ENCODE assay signal across 9 mouse cellular contexts in genomic region chr11:33680151-33680550, GRCm38 (mm10).
DNase-seq lines count a peak whose midpoint lies in the region; ATAC-seq and TF ChIP-seq lines count a peak whose summit lies in the region.
"Had no signal": no experiment of that assay in that cellular context is flagged by ENCODE, and none has a peak within 500 bp of the region (broad histone marks: within the 10 kb centered on the region; RNA-seq: fewer than 3 reads in every experiment).

No protein-coding gene starts in this region.

- H3K4me2 ChIP-seq in embryonic facial prominence, embryonic 11.5 days (ENCODE audit: low read depth, low read length) = no peak overlapping the region
- peak overlapping the region; percentile 38 for H3K4me2 ChIP-seq in hindbrain, embryonic 14.5 days (replicated peaks)
- 0 out of 2 replicates have a peak overlapping the region, but pooled peaks have one; percentile 4 for H3K4me2 ChIP-seq in lung, embryonic 15.5 days
- H3K4me2 ChIP-seq in stomach, embryonic 15.5 days = peak overlapping the region; percentile 40
- H3K4me2 ChIP-seq: liver, embryonic 15.5 days had no signal

- no peaks in the 10 kb centered on the region for H3K36me3 ChIP-seq in ES-E14 (ENCODE audit: control insufficient read depth, insufficient read depth, low read length, poor library complexity, severe bottlenecking)
- H3K36me3 ChIP-seq in embryonic facial prominence, embryonic 11.5 days (replicated peaks; ENCODE audit: control insufficient read depth, insufficient read depth, low read depth, low read length) = no peaks in the 10 kb centered on the region
- no peaks in the 10 kb centered on the region for H3K36me3 ChIP-seq in hindbrain, embryonic 14.5 days (replicated peaks; ENCODE audit: control insufficient read depth, insufficient read depth)
- no peaks in the 10 kb centered on the region for H3K36me3 ChIP-seq in lung, embryonic 15.5 days
- H3K36me3 ChIP-seq in stomach, embryonic 15.5 days = no peaks in the 10 kb centered on the region
- H3K36me3 ChIP-seq: liver, embryonic 15.5 days had no signal

- ATAC-seq in CD4-positive, CD25-positive, alpha-beta regulatory T cell, adult 4 months = no peak
- no peak for ATAC-seq in embryonic facial prominence, embryonic 11.5 days (replicated peaks; ENCODE audit: insufficient number of reproducible peaks, low FRiP score, low TSS enrichment, low read depth)
- ATAC-seq in hindbrain, embryonic 14.5 days (ENCODE audit: low FRiP score) = no peak
- ATAC-seq in lung, embryonic 15.5 days (ENCODE audit: borderline replicate concordance, extremely low read depth, low FRiP score, low TSS enrichment) = no peak
- ATAC-seq in stomach, embryonic 15.5 days (ENCODE audit: insufficient read depth, low FRiP score, low read depth) = no peak

- no peaks in the 10 kb centered on the region for H3K9me3 ChIP-seq in ES-E14 (ENCODE audit: control insufficient read depth, insufficient read depth, low read depth, low read length)
- H3K9me3 ChIP-seq in embryonic facial prominence, embryonic 11.5 days (replicated peaks; ENCODE audit: control insufficient read depth, low read length) = no peaks in the 10 kb centered on the region
- no peaks in the 10 kb centered on the region for H3K9me3 ChIP-seq in hindbrain, embryonic 14.5 days (ENCODE audit: control insufficient read depth, low read length)
- H3K9me3 ChIP-seq in lung, embryonic 15.5 days = no peaks in the 10 kb centered on the region
- H3K9me3 ChIP-seq in stomach, embryonic 15.5 days = no peaks in the 10 kb centered on the region
- H3K9me3 ChIP-seq: liver, embryonic 15.5 days had no signal

- WGBS in embryonic facial prominence, embryonic 11.5 days = 1% methylated on average over 15 of the region's 15 CpGs
- 2% methylated on average over 15 of the region's 15 CpGs for WGBS in hindbrain, embryonic 14.5 days
- under 1% methylated on average over 15 of the region's 15 CpGs for WGBS in lung, embryonic 15.5 days
- 3% methylated on average over 15 of the region's 15 CpGs for WGBS in stomach, embryonic 15.5 days

- in situ Hi-C loops in ES-E14 (cut with MboI; ENCODE audit: low sequenced_read_pairs in 2 of 2, unreplicated experiment in 2 of 2) = no loop called here

- H3K4me1 ChIP-seq in ES-E14 (ENCODE audit: control insufficient read depth in 2 of 2, insufficient read depth in 2 of 2, low read length in 2 of 2, poor library complexity in 1 of 2) = no peaks in the 10 kb centered on the region; a peak in 1 of 4 replicates
- H3K4me1 ChIP-seq in embryonic facial prominence, embryonic 11.5 days (ENCODE audit: control insufficient read depth, insufficient read depth, low read length) = no peaks in the 10 kb centered on the region
- H3K4me1 ChIP-seq in hindbrain, embryonic 14.5 days (replicated peaks; ENCODE audit: control insufficient read depth, insufficient read depth, low read length) = peaks cover 4% of the 10 kb centered on the region; the same call in 1 of the 2 replicates
- no peaks in the 10 kb centered on the region for H3K4me1 ChIP-seq in lung, embryonic 15.5 days
- H3K4me1 ChIP-seq in stomach, embryonic 15.5 days = no peaks in the 10 kb centered on the region
- H3K4me1 ChIP-seq: liver, embryonic 15.5 days had no signal

- DNase-seq in CD4-positive, CD25-positive, alpha-beta regulatory T cell, adult 2 months (ENCODE audit: low read depth, low spot score) = peak; percentile 9
- peak; percentile 69 for DNase-seq in ES-E14 (ENCODE audit: low read depth, low spot score)
- peak; percentile 87 for DNase-seq in embryonic facial prominence, embryonic 11.5 days (ENCODE audit: low spot score)
- DNase-seq in hindbrain, embryonic 14.5 days (ENCODE audit: low spot score) = peak; percentile 63
- DNase-seq in left cerebral cortex, postnatal 10 days (ENCODE audit: extremely low spot score in 1 of 2, low spot score in 2 of 2) = no peak

- no peak overlapping the region for H3K27ac ChIP-seq in ES-E14 (ENCODE audit: insufficient read depth, low read depth, low read length, poor library complexity, severe bottlenecking)
- H3K27ac ChIP-seq in embryonic facial prominence, embryonic 11.5 days (replicated peaks; ENCODE audit: low read depth, low read length) = no peak overlapping the region
- no peak overlapping the region for H3K27ac ChIP-seq in hindbrain, embryonic 14.5 days
- H3K27ac ChIP-seq in lung, embryonic 15.5 days = no peak overlapping the region
- no peak overlapping the region for H3K27ac ChIP-seq in stomach, embryonic 15.5 days
- H3K27ac ChIP-seq: liver, embryonic 15.5 days had no signal

- H3K4me3 ChIP-seq in ES-E14 (ENCODE audit: insufficient read depth in 1 of 2, low read depth in 1 of 2, low read length in 2 of 2, poor library complexity in 1 of 2, severe bottlenecking in 1 of 2) = peak overlapping the region in 1 of 2 experiments; percentile 42; a peak in 2 of 4 replicates
- H3K4me3 ChIP-seq in embryonic facial prominence, embryonic 11.5 days (ENCODE audit: low read depth, low read length) = no peak overlapping the region
- H3K4me3 ChIP-seq in hindbrain, embryonic 14.5 days (replicated peaks; ENCODE audit: low read length) = peak overlapping the region; percentile 20; the same call in 1 of the 2 replicates
- no peak overlapping the region for H3K4me3 ChIP-seq in lung, embryonic 15.5 days
- no peak overlapping the region for H3K4me3 ChIP-seq in stomach, embryonic 15.5 days (replicated peaks)
- H3K4me3 ChIP-seq: liver, embryonic 15.5 days had no signal

- intact Hi-C loops in left cerebral cortex, postnatal 10 days (cut with DNase I) = no loop called here

- no peak overlapping the region for H3K9ac ChIP-seq in ES-E14 (ENCODE audit: insufficient read depth, low read depth, low read length, poor library complexity, severe bottlenecking)
- H3K9ac ChIP-seq in embryonic facial prominence, embryonic 11.5 days (replicated peaks; ENCODE audit: low read length) = no peak overlapping the region
- H3K9ac ChIP-seq in hindbrain, embryonic 14.5 days = peak overlapping the region; percentile 5; the same call in 1 of the 2 replicates
- no peak overlapping the region for H3K9ac ChIP-seq in lung, embryonic 15.5 days
- no peak overlapping the region for H3K9ac ChIP-seq in stomach, embryonic 15.5 days
- H3K9ac ChIP-seq: liver, embryonic 15.5 days had no signal

- H3K27me3 ChIP-seq in embryonic facial prominence, embryonic 11.5 days (ENCODE audit: control insufficient read depth, insufficient read depth, low read length) = no peaks in the 10 kb centered on the region
- no peaks in the 10 kb centered on the region for H3K27me3 ChIP-seq in hindbrain, embryonic 14.5 days (ENCODE audit: control insufficient read depth, insufficient read depth, low read length)
- H3K27me3 ChIP-seq in lung, embryonic 15.5 days = peaks cover 9% of the 10 kb centered on the region; the same call in 1 of the 2 replicates
- H3K27me3 ChIP-seq in stomach, embryonic 15.5 days (replicated peaks) = peaks cover 6% of the 10 kb centered on the region; the same call in 1 of the 2 replicates

TF ChIP-seq in ES-E14, 5 proteins besides CTCF, POLR2A, EP300 and RAD21:
- TF ChIP-seq HCFC1 (IDR thresholded peaks at IDR 0.05; ENCODE audit: borderline replicate concordance, insufficient read depth, low read length) (no peak), ZNF384 (IDR thresholded peaks at IDR 0.05; ENCODE audit: low read depth, low read length) (no peak), ZC3H11A (IDR thresholded peaks at IDR 0.05; ENCODE audit: borderline replicate concordance, low read depth, low read length) (no peak), CHD2 (IDR thresholded peaks at IDR 0.05; ENCODE audit: low read depth, low read length) (no peak), MAFK (IDR thresholded peaks at IDR 0.05; ENCODE audit: insufficient read depth, low read depth, low read length) (no peak)

Comparison
In these comparisons a context has a peak if more than half of its experiments do, and no peak if none do; other contexts are left out.
1. DNase-seq: peak in CD4-positive, CD25-positive, alpha-beta regulatory T cell, adult 2 months (single experiment), ES-E14 (single experiment), embryonic facial prominence, embryonic 11.5 days (single experiment) and hindbrain, embryonic 14.5 days (single experiment); none in left cerebral cortex, postnatal 10 days (0 of 2).